Mouse (Mus musculus) gastrocnemius, postnatal 36 days (tissue): Measurements from ENCODE around the gene Cox14. TPM values are rescaled to one million over a fixed set of nuclear protein-coding genes. Genes with fewer than 3 reads are reported as not detected.
"Not testable (repeated sequence)": the region's sequence is repeated elsewhere in the genome, so short reads cannot be mapped to it uniquely, and the experiment has no call there.

Experiments
- DNase-seq, 2 experiments: peaks; one replicate each; pipeline ENCODE4 v3.0.0; 2022
- intact Hi-C: fragments of 180-260 bp; cut with DNase I; formaldehyde crosslinking; loops from one replicate; pipeline ENCODE4 v1.15.1; 2025
- long read RNA-seq, 2 experiments: library from polyadenylated mRNA; stranded (forward); transcript quantifications; one replicate each; pipeline ENCODE4 v2.0.0; 2021
- total RNA-seq, 2 experiments: library from RNA; stranded (reverse); gene quantifications; 2 replicates each; pipeline ENCODE4 v1.2.3; 2021

Cox14 gene
- 100 to 1,000 TPM; 151 to 159 TPM for total RNA-seq
- long read RNA-seq, experiment 1, transcript Cox14-201 (2 exons, 723 nt): major isoform, 798 of 993 reads
- long read RNA-seq, experiment 1, partial matches to known transcripts: 191 of 993 reads
- long read RNA-seq, experiment 1, other reads (novel, unspliced or antisense): 4 of 993 reads
- long read RNA-seq, experiment 2, transcript Cox14-201 (2 exons, 723 nt): major isoform, 842 of 1,006 reads
- long read RNA-seq, experiment 2, partial matches to known transcripts: 0 of 1,006 reads
- long read RNA-seq, experiment 2, other reads (novel, unspliced or antisense): 164 of 1,006 reads

- DNase-seq: peak; percentile 91 to 94
- intact Hi-C loops: loop anchor here (5.0 kb wide), 1 partner anchor 182 kb away; no protein-coding TSS in a partner anchor
Observed at GRCm38 (mm10) chr15:99725341-99726155, at the start of gene Cox14. Gene Cox14 (plus strand): TSS chr15:99725618.

GRCm38 (mm10) chr15:99677089-99677488 lies 48.3 kb upstream of the Cox14 start:
- intact Hi-C loops: no loop called here
- DNase-seq: no peak

GRCm38 (mm10) chr15:99678063-99678800 lies 47.2 kb upstream of the Cox14 start:
- intact Hi-C loops: no loop called here
- no peak for DNase-seq

- intact Hi-C loops: no loop called here
Observed at GRCm38 (mm10) chr15:99679008-99679407, 46.4 kb upstream of the Cox14 start.

GRCm38 (mm10) chr15:99682880-99683279 lies 42.5 kb upstream of the Cox14 start:
- no peak for DNase-seq
- intact Hi-C loops: no loop called here

More at GRCm38 (mm10) chr15:99679008-99679407, 46.4 kb upstream of the Cox14 start:
- DNase-seq: no peak

- intact Hi-C loops: no loop called here
- no peak for DNase-seq
Observed at GRCm38 (mm10) chr15:99684156-99684555, 41.3 kb upstream of the Cox14 start.

- DNase-seq: peak in 1 of 2 experiments; percentile 35
- intact Hi-C loops: loop anchor here (1.0 to 5.0 kb wide), 2 partner anchors 92 to 191 kb away; no protein-coding TSS in a partner anchor
Observed at GRCm38 (mm10) chr15:99688712-99689111, 36.7 kb upstream of the Cox14 start.

- intact Hi-C loops: no loop called here
- no peak for DNase-seq
Observed at GRCm38 (mm10) chr15:99690924-99691323, 34.5 kb upstream of the Cox14 start.

- DNase-seq: no peak
- intact Hi-C loops: no loop called here
Observed at GRCm38 (mm10) chr15:99691976-99692375, 33.4 kb upstream of the Cox14 start.

GRCm38 (mm10) chr15:99697309-99697708 lies 28.1 kb upstream of the Cox14 start:
- intact Hi-C loops: no loop called here
- DNase-seq: no peak

- intact Hi-C loops: no loop called here
- DNase-seq: no peak
Observed at GRCm38 (mm10) chr15:99698533-99699085, 26.8 kb upstream of the Cox14 start.

- no peak for DNase-seq
- intact Hi-C loops: no loop called here
Observed at GRCm38 (mm10) chr15:99699715-99700114, 25.7 kb upstream of the Cox14 start.

- intact Hi-C loops: no loop called here
Observed at GRCm38 (mm10) chr15:99700219-99701106, 25.0 kb upstream of the Cox14 start.

GRCm38 (mm10) chr15:99701640-99701998 lies 23.8 kb upstream of the Cox14 start:
- intact Hi-C loops, DNase-seq: not testable (repeated sequence)

More at GRCm38 (mm10) chr15:99700219-99701106, 25.0 kb upstream of the Cox14 start:
- DNase-seq: no peak

GRCm38 (mm10) chr15:99701999-99702900 lies 23.2 kb upstream of the Cox14 start, which contains the start of gene Smarcd1:
Gene Smarcd1 (plus strand): TSS chr15:99702129.
- intact Hi-C loops: no loop called here
- peak; percentile 90 to 96 for DNase-seq

- no peak for DNase-seq
- intact Hi-C loops: no loop called here
Observed at GRCm38 (mm10) chr15:99703104-99703503, 22.3 kb upstream of the Cox14 start.

- intact Hi-C loops: no loop called here
- DNase-seq: no peak
Observed at GRCm38 (mm10) chr15:99703676-99704040, 21.8 kb upstream of the Cox14 start.

GRCm38 (mm10) chr15:99704041-99704681 lies 21.3 kb upstream of the Cox14 start:
- intact Hi-C loops: no loop called here
- no peak for DNase-seq
